Mouse (Mus musculus) testis, adult 2 months (tissue): ENCODE results near the gene Lrmda.

Experiments used
- CTCF ChIP-seq: fragments of 200-500 bp; IDR thresholded peaks from 2 replicates; pipeline ENCODE4 v1.5.1; 2012; ENCODE audit warnings: low read depth, mild to moderate bottlenecking, inconsistent platforms, low read length, moderate library complexity; ENCODE audit not compliant: control insufficient read depth, insufficient read depth, insufficient replicate concordance
- POLR2A ChIP-seq: fragments of 200-500 bp; IDR thresholded peaks from 2 replicates; pipeline ENCODE4 v1.6.1; 2012; ENCODE audit warnings: low read depth, mild to moderate bottlenecking, inconsistent platforms, low read length, moderate library complexity; ENCODE audit not compliant: control insufficient read depth

DNA sequence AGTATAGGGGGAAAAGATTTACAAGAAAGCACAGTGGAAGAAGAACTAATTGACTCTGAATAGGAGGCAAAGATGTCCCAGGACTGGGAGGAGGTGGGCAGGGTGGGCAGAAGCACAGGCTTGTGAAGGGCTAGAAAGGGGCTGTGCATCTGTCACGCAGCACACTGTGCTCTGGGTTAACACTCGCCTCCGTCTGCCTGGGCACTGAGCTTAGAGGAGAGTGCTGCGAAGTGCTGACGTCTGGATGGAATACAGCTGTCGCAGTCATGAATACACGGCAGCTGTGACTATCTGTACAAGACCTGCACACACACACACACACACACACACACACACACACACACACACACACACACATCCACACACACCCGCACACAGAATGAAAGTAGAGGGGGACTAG is 73.6 kb downstream of the Lrmda start:
- TF ChIP-seq POLR2A: no peak
- TF ChIP-seq CTCF: no peak
